Mouse (Mus musculus) common myeloid progenitor, adult 5-6 weeks (primary cell): ENCODE results near the gene Slamf9. TPM values are rescaled to one million over a fixed set of nuclear protein-coding genes. Genes with fewer than 3 reads are reported as not detected.

Experiments used
- total RNA-seq: library from RNA; stranded (forward); fragments of 200-1000, 187-1606 nt; gene quantifications from 2 replicates; pipeline ENCODE4 v1.2.3, GENCODE M21; 2017

The Slamf9 gene
- total RNA-seq, 1 experiment from 2014 or later = not detected

Other genes with a start within 250 kb of the Slamf9 start
- gene Atp1a4, start 216.9 kb upstream of the Slamf9 start, total RNA-seq = not detected in 2 replicates
- 18.2 and 20.0 TPM in 2 replicates for gene Igsf8, start 213.7 kb upstream of the Slamf9 start, total RNA-seq
- not detected in 2 replicates for gene Atp1a2, start 177.3 kb upstream of the Slamf9 start, total RNA-seq
- not detected in 2 replicates for gene Kcnj9, start 146.0 kb upstream of the Slamf9 start, total RNA-seq
- gene Kcnj10, start 134.1 kb upstream of the Slamf9 start, total RNA-seq = 0.27 and 0.39 TPM in 2 replicates
- 17.5 and 20.4 TPM in 2 replicates for gene Pigm, start 98.8 kb upstream of the Slamf9 start, total RNA-seq
- 0.14 and 2.2 TPM in 2 replicates for gene Igsf9, start 6.4 kb downstream of the Slamf9 start, total RNA-seq
- 212 and 241 TPM in 2 replicates for gene Tagln2, start 24.7 kb downstream of the Slamf9 start, total RNA-seq
- gene Cfap45, start 45.4 kb downstream of the Slamf9 start, total RNA-seq = 0.32 and 2.0 TPM in 2 replicates
- not detected in 2 replicates for gene Vsig8, start 80.6 kb downstream of the Slamf9 start, total RNA-seq
- gene Slamf8, start 115.2 kb downstream of the Slamf9 start, total RNA-seq = 0.44 TPM in 1 of 2 replicates, not detected in the other
- not detected in 2 replicates for gene Fcrl6, start 127.2 kb downstream of the Slamf9 start, total RNA-seq
- gene Dusp23, start 157.6 kb downstream of the Slamf9 start, total RNA-seq = 0.82 and 2.6 TPM in 2 replicates
- gene Crp, start 222.7 kb downstream of the Slamf9 start, total RNA-seq = not detected in 2 replicates